Mouse (Mus musculus): ENCODE measurements around the gene Mlc1. TPM values are rescaled to one million over a fixed set of nuclear protein-coding genes. Genes with fewer than 3 reads are reported as not detected.

Gene Mlc1
- total and polyA plus RNA-seq, 2 experiments from 2014 or later: 0.04 TPM; not detected in 1

DNA sequence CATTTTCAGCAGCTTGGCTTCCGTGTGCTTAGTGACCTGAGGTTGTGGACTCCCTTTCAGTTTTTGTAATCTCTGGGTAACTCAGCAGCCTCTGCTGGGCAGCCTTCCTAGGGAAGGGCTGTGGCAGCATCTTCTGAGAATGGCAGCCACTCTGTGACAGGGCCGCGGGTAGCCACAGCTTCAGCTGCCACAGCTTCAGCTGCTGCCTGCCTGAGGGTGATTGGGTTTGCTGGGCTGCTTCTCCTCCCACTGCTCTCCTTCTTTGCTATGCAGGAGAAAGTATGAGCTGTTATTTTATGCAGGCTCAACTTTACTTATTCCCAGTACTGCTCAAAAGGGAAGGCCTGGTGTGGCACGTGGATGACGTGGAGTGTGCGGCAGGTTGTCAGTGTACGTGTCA is 28.2 kb upstream of the Mlc1 start:
- ATAC-seq (ENCODE audit: insufficient read depth, low read depth) (no peak), DNase-seq (ENCODE audit: low spot score) (no peak)
- Histone ChIP-seq H3K27ac (ENCODE audit: low read depth) (no peak overlapping the region), H3K9ac (replicated peaks; ENCODE audit: low read depth, low read length) (no peak overlapping the region), H3K4me2 (ENCODE audit: low read depth, low read length) (no peak overlapping the region), H3K4me1 (ENCODE audit: control insufficient read depth, insufficient read depth) (no peaks in the 10 kb centered on the region), H3K36me3 (replicated peaks; ENCODE audit: control insufficient read depth, insufficient read depth, low read length) (no peaks in the 10 kb centered on the region), H3K9me3 (replicated peaks; ENCODE audit: control insufficient read depth, low read length) (no peaks in the 10 kb centered on the region), H3K4me3 (ENCODE audit: low read depth, low read length) (no peak overlapping the region), H3K27me3 (ENCODE audit: control insufficient read depth, insufficient read depth, low read length) (no peaks in the 10 kb centered on the region)
- TF ChIP-seq EP300 (IDR thresholded peaks at IDR 0.05; ENCODE audit: low read depth) (no peak), CTCF (IDR thresholded peaks at IDR 0.05; ENCODE audit: low read depth) (no peak)
- 81% methylated on average over 7 of the region's 7 CpGs for WGBS

DNA sequence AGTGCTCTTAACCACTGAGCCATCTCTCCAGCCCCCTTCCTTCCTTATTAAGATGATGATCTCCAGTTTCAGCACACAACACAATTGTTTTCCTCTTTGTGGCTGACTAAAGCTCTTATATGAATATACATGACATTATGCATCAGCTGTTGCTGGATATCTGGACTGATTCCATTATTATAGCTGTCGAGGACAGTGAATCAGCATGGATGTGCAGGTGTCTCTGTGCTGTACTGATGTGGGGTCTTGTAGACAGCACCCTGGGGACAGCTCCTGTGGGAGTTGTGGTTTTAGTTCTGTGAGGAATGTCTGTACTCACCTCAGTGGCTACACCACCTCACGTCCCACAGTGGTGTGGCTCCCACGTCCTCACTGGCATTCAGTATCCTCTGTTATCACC is 22.4 kb upstream of the Mlc1 start:
- Histone ChIP-seq H3K36me3 (replicated peaks; ENCODE audit: control insufficient read depth, insufficient read depth, low read length) (no peaks in the 10 kb centered on the region), H3K27me3 (ENCODE audit: control insufficient read depth, insufficient read depth, low read length) (no peaks in the 10 kb centered on the region), H3K9ac (replicated peaks; ENCODE audit: low read depth, low read length) (no peak overlapping the region), H3K4me3 (ENCODE audit: low read depth, low read length) (no peak overlapping the region), H3K27ac (ENCODE audit: low read depth) (no peak overlapping the region), H3K4me1 (ENCODE audit: control insufficient read depth, insufficient read depth) (no peaks in the 10 kb centered on the region), H3K4me2 (ENCODE audit: low read depth, low read length) (no peak overlapping the region), H3K9me3 (replicated peaks; ENCODE audit: control insufficient read depth, low read length) (no peaks in the 10 kb centered on the region)
- DNase-seq (ENCODE audit: low spot score) (no peak), ATAC-seq (ENCODE audit: insufficient read depth, low read depth) (no peak)
- TF ChIP-seq EP300 (IDR thresholded peaks at IDR 0.05; ENCODE audit: low read depth) (no peak), CTCF (IDR thresholded peaks at IDR 0.05; ENCODE audit: low read depth) (no peak)
- 65% methylated on average over 3 of the region's 3 CpGs for WGBS

DNA sequence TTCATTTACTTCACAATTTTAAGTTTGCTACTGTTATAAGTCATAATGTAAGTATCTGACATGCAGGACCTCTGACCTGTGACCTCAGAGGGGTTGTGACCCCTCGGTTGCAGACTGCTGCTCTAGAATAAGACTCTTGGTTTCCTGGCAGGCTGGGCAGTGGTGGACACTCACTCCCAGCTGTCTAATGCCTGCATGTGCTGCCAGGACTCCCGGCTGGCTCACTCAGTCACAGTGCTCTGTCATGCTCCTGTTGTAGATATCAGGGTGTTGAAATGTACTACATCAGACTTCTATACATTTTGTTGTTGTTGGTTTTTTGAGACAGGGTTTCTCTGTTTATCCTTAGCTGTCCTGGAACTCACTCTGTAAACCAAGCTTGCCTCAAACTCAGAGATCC is 21.6 kb upstream of the Mlc1 start:
- no peak overlapping the region for H3K4me3 ChIP-seq (ENCODE audit: low read depth, low read length)
- H3K36me3 ChIP-seq (replicated peaks; ENCODE audit: control insufficient read depth, insufficient read depth, low read length): no peaks in the 10 kb centered on the region
- 39% methylated on average over 2 of the region's 2 CpGs for WGBS
- H3K4me1 ChIP-seq (ENCODE audit: control insufficient read depth, insufficient read depth): no peaks in the 10 kb centered on the region
- H3K9ac ChIP-seq (replicated peaks; ENCODE audit: low read depth, low read length): no peak overlapping the region
- DNase-seq (ENCODE audit: low spot score) (no peak), ATAC-seq (ENCODE audit: insufficient read depth, low read depth) (no peak)
- no peak overlapping the region for H3K4me2 ChIP-seq (ENCODE audit: low read depth, low read length)
- no peak for TF ChIP-seq CTCF (IDR thresholded peaks at IDR 0.05; ENCODE audit: low read depth)
- TF ChIP-seq EP300 (IDR thresholded peaks at IDR 0.05; ENCODE audit: low read depth): no peak
- no peaks in the 10 kb centered on the region for H3K27me3 ChIP-seq (ENCODE audit: control insufficient read depth, insufficient read depth, low read length)
- H3K27ac ChIP-seq (ENCODE audit: low read depth): no peak overlapping the region
- no peaks in the 10 kb centered on the region for H3K9me3 ChIP-seq (replicated peaks; ENCODE audit: control insufficient read depth, low read length)

DNA sequence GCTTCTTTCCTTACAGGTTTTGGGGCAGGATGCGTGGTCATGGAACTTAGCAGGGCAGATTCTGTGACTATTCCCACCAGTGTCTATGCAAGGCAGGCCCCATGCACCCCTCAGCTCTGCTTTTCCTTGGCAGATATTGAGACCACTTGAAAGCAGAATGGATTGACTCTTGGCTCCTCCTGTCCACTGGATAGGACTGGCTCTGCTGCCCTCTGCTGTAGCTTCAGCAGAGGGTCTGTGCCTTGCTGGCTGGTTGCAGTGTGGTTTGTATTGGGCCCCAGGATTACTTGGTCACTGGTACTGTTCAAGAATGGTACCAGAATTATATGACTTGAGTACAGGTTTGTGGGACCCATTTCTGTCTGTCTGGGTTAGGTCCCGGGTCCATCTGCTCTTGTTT is 20.3 kb upstream of the Mlc1 start:
- Histone ChIP-seq H3K4me1 (ENCODE audit: control insufficient read depth, insufficient read depth) (no peaks in the 10 kb centered on the region), H3K9me3 (replicated peaks; ENCODE audit: control insufficient read depth, low read length) (no peaks in the 10 kb centered on the region), H3K27me3 (ENCODE audit: control insufficient read depth, insufficient read depth, low read length) (no peaks in the 10 kb centered on the region), H3K27ac (ENCODE audit: low read depth) (no peak overlapping the region), H3K4me2 (ENCODE audit: low read depth, low read length) (no peak overlapping the region), H3K36me3 (replicated peaks; ENCODE audit: control insufficient read depth, insufficient read depth, low read length) (no peaks in the 10 kb centered on the region), H3K4me3 (ENCODE audit: low read depth, low read length) (no peak overlapping the region), H3K9ac (replicated peaks; ENCODE audit: low read depth, low read length) (no peak overlapping the region)
- DNase-seq (ENCODE audit: low spot score): peak; percentile 12
- ATAC-seq (ENCODE audit: insufficient read depth, low read depth): peak; percentile 67; the same call in 1 of the 2 replicates
- WGBS: 88% methylated on average over 2 of the region's 2 CpGs
- TF ChIP-seq EP300 (IDR thresholded peaks at IDR 0.05; ENCODE audit: low read depth): no peak
- peak; percentile 62 for TF ChIP-seq CTCF (IDR thresholded peaks at IDR 0.05; ENCODE audit: low read depth)

DNA sequence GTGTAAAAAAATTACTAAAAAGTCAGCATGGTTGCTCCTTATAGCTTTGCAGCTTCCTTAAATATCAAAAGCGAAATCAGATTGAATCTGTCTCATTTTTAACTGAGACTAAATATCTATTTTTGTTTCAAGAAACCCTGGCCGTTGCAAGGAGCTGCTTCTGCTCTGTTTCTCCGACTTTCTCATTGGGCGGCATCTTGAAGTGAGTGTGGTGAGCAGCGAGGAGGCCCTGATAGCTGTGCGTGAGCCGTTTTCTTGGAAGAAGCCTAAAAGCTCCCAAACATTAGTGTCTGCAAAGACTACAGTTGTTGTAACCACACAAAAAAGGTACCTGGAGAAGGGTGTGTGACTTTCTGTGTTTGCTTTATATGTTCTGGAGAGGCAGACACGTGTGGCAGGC is 19.8 kb upstream of the Mlc1 start:
- Histone ChIP-seq H3K9ac (replicated peaks; ENCODE audit: low read depth, low read length) (no peak overlapping the region), H3K4me1 (ENCODE audit: control insufficient read depth, insufficient read depth) (no peaks in the 10 kb centered on the region), H3K27ac (ENCODE audit: low read depth) (no peak overlapping the region), H3K9me3 (replicated peaks; ENCODE audit: control insufficient read depth, low read length) (no peaks in the 10 kb centered on the region), H3K4me3 (ENCODE audit: low read depth, low read length) (no peak overlapping the region), H3K36me3 (replicated peaks; ENCODE audit: control insufficient read depth, insufficient read depth, low read length) (no peaks in the 10 kb centered on the region), H3K4me2 (ENCODE audit: low read depth, low read length) (no peak overlapping the region), H3K27me3 (ENCODE audit: control insufficient read depth, insufficient read depth, low read length) (no peaks in the 10 kb centered on the region)
- no peak for DNase-seq (ENCODE audit: low spot score)
- TF ChIP-seq CTCF (IDR thresholded peaks at IDR 0.05; ENCODE audit: low read depth): no peak
- no peak for TF ChIP-seq EP300 (IDR thresholded peaks at IDR 0.05; ENCODE audit: low read depth)
- ATAC-seq (ENCODE audit: insufficient read depth, low read depth): no peak
- whole genome bisulfite sequencing: 70% methylated on average over 8 of the region's 8 CpGs

DNA sequence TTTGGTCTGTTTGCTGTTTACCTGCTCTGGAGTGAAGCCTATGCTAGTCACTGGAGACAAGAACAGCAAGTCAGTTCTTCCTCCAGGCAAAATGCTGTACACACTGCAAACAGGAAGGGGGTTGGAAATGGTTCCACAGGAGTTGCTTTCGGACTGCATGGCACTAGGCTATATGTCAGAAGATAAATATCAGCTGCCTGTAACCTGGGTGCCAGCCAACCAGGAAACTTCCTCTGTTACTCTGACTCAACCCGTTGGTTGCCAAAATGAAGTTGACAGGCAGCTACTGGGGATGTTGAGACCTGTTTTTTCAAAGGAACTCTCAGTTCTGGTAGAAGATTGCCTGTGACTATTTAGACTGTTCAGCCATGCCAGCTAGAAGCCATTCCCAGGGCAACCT is 10.4 kb upstream of the Mlc1 start:
- Histone ChIP-seq H3K9me3 (replicated peaks; ENCODE audit: control insufficient read depth, low read length) (no peaks in the 10 kb centered on the region), H3K4me2 (ENCODE audit: low read depth, low read length) (no peak overlapping the region), H3K27ac (ENCODE audit: low read depth) (no peak overlapping the region), H3K4me3 (ENCODE audit: low read depth, low read length) (no peak overlapping the region), H3K9ac (replicated peaks; ENCODE audit: low read depth, low read length) (no peak overlapping the region), H3K27me3 (ENCODE audit: control insufficient read depth, insufficient read depth, low read length) (no peaks in the 10 kb centered on the region), H3K36me3 (replicated peaks; ENCODE audit: control insufficient read depth, insufficient read depth, low read length) (no peaks in the 10 kb centered on the region), H3K4me1 (ENCODE audit: control insufficient read depth, insufficient read depth) (no peaks in the 10 kb centered on the region)
- ATAC-seq (ENCODE audit: insufficient read depth, low read depth) (no peak), DNase-seq (ENCODE audit: low spot score) (no peak)
- WGBS: 48% methylated on average over 2 of the region's 2 CpGs
- TF ChIP-seq EP300 (IDR thresholded peaks at IDR 0.05; ENCODE audit: low read depth) (no peak), CTCF (IDR thresholded peaks at IDR 0.05; ENCODE audit: low read depth) (no peak)

Measured in heart, postnatal 0 days (tissue).